Mouse (Mus musculus) granulocyte monocyte progenitor cell, adult 5-6 weeks (primary cell): Measurements from ENCODE around the gene Cmtm1. TPM values are rescaled to one million over a fixed set of nuclear protein-coding genes. Genes with fewer than 3 reads are reported as not detected.
"Not testable (repeated sequence)": the region's sequence is repeated elsewhere in the genome, so short reads cannot be mapped to it uniquely, and the experiment has no call there.

Experiments used
- ATAC-seq: replicated peaks from 2 replicates; pipeline ENCODE4 v1.8.0; 2016; ENCODE audit warnings: mild to moderate bottlenecking, moderate TSS enrichment, inconsistent platforms; ENCODE audit not compliant: poor library complexity, severe bottlenecking
- total RNA-seq, 2 experiments: library from RNA; stranded (forward) in 1 of 2; stranded (reverse) in 1 of 2; fragments of 200-712, 200-1000 nt in 1 of 2; fragments of >200 nt in 1 of 2; fragmentation: Nextera tagmentation in 1 of 2; gene quantifications; 2 replicates each; pipeline ENCODE4 v1.2.3; 2014 to 2017

The Cmtm1 gene
- total RNA-seq, 2 experiments from 2014 or later: not detected

DNA sequence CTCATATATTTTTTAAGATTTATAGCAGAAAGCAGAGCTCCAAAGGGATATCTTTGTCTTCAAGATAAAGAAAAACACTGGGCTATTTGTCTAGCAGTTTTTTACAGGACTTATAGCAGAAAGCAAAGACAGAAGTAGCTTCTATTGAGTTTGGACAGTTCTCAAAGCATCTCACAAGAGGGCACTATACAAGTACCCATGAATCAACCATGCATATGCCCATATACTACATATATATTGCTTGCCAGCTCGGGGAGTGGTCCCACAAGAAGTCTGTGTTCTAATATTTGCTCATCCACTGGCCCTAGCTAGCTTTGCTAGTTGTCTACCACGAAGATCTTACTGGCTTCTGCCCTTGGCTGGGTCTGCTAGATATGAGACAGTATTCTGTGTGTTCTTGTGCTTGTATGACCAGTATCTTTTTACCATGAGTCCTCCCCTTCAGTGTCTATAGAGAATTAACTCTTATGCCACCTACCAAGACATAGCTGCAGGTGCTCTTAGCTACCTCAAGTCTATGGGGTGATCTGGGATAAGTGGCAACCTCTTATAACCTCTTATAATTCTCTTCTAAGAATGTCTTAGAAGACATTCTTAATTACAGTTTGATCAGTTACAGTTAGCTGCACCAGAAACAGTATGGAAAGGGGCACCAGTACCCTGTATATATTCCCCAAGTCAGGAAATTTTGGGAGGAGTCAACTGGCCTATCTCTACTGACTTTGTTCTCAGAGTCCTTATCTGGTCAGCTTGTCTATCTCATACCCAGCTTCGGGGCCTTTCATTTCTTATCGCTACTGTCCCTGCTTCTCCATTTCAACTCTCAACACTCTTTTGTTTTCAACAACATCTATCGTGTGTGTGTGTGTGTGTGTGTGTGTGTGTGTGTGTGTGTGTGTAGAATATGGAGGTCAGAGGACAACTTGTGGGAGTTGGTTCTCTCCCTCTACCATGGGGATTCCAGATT is 23.0 kb upstream of the Cmtm1 start:
- ATAC-seq: no peak

DNA sequence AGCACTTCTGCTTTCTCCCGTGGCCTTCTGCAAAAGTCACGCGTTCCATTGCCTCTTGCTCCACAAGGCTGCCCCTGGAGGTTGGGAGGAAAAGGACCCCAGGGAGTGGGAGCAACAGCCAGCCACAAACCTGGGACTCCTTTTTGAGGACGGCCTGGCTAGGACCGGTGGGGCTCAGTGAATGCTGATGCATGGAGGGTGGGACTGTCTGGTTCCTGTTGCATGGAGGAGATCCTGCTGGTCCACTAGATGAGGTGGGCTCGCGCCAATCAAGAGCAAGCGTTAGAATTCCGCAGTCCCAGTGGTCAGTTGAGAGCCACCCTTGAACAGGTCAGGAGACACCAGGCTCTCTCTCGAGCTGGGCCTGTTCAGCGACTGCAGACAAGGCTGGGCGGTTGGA is 12.0 kb upstream of the Cmtm1 start, which contains the start of gene Cmtm2b:
Gene Cmtm2b (plus strand): TSS at position 301 of the 400 bp plus-strand sequence.
- ATAC-seq: not testable (repeated sequence)

DNA sequence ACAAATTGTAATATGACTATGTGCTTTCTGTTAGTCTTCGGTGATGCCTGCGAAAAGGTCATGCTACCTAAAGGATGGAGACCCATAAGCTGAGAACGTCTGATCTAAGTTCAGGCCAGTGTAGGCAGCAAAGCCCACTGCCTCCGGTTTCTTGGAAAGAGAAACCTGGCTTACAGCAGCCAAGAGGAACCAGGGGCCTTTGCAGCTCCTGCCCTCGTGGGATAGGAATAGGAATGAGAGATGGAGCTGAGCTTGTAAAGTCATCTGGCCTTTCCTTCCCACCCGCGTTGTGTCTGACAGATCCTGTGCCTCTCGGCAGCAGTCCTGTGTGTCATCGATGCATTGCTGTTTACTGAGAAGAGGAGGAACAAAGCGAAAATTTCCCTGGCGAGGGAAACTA is 11.3 kb upstream of the Cmtm1 start, which contains the start of gene Gm11020:
Gene Gm11020 (plus strand): TSS at position 301 of the 400 bp plus-strand sequence.
- not testable (repeated sequence) for ATAC-seq

DNA sequence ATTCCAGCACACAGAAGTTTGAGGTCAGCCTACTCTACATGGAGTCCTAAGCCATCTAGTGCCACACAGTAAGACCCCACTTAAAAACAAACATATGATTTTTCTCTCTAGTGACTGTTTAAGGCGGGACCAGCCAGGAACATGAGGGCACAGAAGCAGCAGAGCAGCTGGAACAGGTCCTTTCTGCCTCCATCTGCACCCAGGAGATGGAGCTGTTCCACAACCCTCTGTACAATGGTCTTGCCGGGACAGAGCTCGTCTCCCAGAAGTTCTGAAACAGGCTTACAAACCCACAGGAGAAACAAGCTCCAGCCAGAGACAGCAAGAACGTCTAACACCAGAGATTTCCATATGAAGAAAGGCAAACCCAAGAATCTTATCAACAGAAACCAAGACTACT is 3.4 kb upstream of the Cmtm1 start:
- no peak for ATAC-seq

DNA sequence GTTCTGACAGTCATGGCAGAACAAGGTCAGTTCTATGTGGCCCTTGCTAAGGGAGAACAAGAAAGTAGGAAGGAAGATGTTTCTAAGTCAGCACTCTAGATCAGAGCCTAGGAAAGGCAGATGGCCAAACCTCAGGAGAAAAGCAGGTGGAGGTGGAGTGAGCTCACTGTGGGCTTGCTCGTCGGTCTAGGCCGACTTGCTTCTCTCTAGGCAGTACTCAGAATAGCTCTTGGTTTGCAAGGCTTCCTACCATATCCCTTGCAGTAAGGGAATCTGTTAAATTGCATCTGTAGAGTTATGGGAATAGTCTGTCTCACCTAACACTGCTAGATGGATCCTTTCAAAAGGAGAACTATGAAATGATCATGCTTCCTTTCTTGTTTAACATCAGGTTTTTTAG is 2.1 kb upstream of the Cmtm1 start:
- not testable (repeated sequence) for ATAC-seq

DNA sequence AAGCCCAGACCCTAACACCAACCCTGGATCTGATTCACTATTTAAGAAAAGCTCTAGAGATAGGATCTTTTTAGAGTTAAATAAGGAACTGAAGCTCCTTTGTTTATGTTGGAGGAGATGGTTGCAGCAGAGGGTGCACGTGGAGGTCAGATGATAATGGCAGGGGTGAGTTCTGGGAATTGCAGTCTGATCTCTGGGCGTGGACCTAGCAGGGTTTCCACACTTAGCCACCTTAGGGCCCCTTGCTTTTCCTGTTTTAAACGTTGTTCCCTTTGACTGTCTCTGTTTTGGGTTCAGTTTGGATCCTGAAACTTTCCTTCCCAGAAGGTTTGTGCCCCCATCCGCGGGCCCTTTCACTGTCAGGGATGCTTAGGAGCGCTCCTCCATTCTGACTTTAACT is 1.6 kb downstream of the Cmtm1 start:
- not testable (repeated sequence) for ATAC-seq

DNA sequence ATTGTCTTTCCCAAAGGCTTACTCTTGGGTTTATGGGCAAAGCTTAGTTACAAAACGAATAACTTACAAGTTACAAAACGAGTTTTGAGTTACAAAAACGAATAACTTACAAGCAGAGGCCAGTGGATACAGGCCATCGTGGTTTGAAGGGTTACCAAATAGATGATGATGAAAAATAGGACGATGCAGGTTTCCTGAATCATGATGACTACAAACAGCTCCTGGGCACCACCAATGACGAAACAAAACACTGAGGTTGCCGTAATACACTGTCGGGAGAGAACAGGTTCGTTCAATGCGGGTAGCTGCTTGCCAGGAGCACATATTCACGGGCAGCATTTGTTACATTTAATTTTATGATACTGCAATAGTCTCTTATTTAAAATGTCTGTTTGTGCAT is 5.0 kb downstream of the Cmtm1 start:
- ATAC-seq: peak; percentile 59

DNA sequence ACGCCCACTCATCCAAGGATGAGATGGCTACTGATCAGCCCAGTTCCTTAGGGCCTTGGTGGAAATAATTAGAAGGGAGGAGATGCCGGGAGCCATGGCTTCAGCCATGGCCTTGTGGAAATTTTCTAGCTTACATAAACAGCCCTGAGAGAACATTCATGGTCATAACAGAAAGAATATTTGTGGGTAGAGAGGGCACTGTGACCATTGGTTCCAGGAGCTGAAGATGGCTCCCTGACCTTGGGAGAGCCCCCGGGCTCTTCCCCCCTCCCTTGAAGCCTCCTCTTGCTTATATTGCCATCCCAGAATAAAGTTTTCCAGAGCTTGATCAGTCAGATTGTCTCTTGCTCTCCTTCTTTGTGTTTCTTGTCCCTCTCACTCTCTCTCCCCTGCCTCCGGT is 7.4 kb downstream of the Cmtm1 start:
- not testable (repeated sequence) for ATAC-seq

DNA sequence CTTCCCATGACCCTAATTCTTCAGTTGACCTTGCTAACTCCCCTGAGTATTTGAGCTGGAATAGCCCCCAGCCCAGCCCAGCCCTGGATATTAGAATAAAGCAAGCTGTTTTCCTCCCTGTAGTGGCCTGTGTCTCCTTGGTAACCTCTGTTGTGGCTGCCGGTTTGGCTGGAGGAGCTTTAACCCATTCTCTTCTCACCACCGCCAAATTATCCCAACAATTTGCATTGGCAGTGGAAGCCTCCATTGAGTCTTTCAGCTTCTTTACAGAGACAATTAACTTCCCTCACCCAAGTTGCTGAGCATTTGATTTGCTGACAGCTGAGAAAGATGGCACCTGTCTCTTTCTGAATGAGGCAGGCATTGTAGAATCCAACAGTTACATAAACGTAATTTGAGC is 8.4 kb downstream of the Cmtm1 start:
- not testable (repeated sequence) for ATAC-seq

DNA sequence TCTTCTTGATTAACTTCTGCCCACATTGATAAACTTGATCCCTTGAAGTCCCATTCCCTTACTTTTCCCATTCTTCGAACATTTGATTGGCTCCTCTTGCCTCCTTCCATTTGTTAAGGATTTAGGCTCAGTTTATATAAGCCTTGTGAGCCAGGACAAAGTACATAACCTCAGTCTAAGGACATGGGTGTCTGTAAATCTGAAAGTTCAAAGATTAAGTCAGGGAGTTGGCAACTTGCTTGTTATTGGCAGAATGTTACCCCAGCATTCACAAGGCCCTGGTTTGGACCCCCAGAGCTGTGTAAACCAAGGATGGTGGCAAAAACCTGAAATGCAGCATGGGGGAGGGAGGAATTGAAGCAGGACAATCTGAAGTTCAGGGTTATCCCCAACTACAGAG is 15.5 kb downstream of the Cmtm1 start:
- ATAC-seq: no peak

DNA sequence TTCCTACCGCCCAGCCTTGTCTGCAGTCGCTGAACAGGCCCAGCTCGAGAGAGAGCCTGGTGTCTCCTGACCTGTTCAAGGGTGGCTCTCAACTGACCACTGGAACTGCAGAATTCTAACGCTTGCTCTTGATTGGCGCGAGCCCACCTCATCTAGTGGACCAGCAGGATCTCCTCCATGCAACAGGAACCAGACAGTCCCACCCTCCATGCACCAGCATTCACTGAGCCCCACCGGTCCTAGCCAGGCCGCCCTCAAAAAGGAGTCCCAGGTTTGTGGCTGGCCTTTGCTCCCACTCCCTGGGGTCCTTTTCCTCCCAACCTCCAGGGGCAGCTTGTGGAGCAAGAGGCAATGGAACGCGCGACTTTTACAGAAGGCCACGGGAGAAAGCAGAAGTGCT is 16.9 kb downstream of the Cmtm1 start, which contains the start of gene Cmtm2a:
Gene Cmtm2a (minus strand): TSS at position 101 of the 400 bp plus-strand sequence.
- not testable (repeated sequence) for ATAC-seq

DNA sequence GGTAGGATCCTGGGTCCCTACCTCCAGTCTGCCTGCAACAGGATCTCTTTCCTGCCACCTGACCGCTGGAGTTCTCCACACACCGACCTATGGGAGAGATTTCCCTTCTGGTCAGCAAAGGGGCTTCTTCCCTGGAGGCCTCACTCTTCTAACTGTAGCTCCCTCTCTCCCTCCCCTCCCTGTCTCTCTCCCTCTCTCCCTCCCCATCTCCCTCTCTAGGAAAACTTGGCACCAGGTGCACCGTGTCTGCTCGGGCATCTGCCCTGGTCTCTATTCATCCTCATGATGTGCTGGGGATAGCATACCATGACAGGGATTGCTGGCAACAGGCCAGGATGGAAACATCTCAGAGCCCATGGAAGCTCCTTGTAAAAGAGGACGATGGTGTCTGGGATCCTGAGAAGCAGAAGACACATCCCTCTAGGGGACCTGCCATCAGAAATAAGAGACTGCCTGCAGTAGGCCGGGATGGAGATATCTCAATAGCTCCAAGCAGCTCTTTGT is 41.0 kb downstream of the Cmtm1 start:
- no peak for ATAC-seq

DNA sequence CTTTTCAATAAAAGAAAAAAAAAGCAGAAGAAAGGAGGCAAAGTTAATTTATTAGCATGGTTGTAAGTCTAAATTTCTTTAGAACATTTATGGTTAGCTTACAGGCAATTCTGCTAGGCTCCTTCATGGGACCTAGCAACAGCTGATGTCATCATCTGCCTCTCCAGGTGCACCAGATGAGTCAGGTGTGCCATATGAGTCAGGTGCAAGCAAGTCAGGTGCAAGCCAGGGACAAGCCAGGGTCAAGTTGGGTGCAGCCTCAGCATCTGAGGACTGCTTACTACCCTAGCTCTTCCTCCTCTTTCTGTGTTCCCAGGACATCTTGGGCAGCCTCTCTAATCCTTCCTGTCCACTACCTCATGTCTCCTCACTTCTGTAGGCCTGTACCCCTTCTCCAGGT is 41.6 kb downstream of the Cmtm1 start:
- ATAC-seq: no peak

DNA sequence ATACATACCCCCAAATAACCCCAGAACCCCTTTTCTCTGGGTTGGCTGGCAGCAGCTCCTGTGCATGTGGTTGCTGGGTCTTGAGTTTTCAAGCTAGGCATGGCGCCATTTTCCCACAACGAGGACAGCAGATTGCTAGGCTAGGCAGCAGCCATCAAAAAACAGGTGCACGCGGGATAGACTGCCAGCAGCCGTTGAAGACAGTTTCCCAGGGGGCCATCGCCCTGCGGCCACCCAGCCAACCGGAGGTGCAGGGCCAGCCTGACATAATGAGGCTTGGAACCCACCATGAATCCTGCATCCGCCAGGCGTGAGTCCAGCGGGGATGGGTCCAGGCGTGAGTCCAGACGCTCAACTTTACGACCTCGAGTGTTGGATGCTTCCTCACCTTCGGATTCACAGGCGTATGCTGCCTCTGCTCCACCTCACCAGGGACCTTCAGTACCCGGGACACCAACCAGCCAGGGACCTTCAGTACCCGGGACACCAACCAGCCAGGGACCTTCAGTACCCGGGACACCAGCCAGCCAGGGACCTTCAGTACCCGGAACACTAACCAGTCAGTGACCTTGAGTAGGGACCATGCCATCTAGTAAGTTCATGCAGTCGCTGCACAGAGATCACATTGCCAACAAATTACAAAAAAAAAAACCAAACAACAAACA is 45.5 kb downstream of the Cmtm1 start:
- not testable (repeated sequence) for ATAC-seq

DNA sequence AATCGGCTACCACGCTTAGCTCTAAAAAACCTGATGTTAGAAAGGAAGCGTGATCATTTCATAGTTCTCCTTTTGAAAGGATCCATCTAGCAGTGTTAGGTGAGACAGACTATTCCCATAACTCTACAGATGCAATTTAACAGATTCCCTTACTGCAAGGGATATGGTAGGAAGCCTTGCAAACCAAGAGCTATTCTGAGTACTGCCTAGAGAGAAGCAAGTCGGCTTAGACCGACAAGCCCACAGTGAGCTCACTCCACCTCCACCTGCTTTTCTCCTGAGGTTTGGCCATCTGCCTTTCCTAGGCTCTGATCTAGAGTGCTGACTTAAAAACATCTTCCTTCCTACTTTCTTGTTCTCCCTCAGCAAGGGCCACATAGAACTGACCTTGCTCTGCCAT is 48.1 kb downstream of the Cmtm1 start:
- ATAC-seq: not testable (repeated sequence)

DNA sequence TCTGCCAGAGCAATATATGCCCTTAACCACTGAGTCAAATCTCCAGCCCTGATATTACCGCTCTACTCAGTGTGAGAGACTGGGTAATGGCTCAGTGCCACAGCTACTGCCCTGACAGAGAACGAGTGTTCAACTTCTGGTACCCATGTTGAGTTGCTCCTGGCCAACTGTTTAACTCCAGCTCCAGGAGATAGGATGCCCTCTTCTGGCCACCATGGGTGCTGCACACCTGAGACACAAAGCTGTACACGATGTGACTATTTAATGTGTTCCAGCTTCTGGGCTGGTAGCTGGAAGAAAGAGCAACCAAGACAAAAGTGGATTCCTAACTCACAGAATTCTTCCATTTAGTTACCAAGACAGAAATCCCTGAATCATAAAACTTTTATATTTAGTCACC is 56.9 kb downstream of the Cmtm1 start:
- ATAC-seq: peak; percentile 35

DNA sequence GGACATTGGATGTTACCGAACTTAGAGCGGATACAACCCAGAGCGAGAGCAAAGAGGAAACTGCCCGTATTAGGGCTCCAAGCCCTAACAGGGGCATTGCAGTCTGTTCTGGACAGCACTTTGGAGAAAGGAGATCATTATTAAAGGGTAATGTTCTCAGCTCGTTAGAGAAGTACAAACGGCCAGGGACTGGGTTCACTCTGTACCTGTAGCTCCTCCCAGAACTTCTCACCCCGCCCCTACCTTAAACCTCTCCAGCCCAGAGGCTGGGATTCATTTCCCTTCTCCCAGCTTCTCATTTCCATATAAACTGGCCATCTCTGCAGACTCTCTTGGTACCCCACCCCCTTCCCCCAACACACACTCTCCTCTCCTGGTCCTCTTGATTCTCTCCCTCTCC is 58.5 kb downstream of the Cmtm1 start:
- ATAC-seq: no peak

DNA sequence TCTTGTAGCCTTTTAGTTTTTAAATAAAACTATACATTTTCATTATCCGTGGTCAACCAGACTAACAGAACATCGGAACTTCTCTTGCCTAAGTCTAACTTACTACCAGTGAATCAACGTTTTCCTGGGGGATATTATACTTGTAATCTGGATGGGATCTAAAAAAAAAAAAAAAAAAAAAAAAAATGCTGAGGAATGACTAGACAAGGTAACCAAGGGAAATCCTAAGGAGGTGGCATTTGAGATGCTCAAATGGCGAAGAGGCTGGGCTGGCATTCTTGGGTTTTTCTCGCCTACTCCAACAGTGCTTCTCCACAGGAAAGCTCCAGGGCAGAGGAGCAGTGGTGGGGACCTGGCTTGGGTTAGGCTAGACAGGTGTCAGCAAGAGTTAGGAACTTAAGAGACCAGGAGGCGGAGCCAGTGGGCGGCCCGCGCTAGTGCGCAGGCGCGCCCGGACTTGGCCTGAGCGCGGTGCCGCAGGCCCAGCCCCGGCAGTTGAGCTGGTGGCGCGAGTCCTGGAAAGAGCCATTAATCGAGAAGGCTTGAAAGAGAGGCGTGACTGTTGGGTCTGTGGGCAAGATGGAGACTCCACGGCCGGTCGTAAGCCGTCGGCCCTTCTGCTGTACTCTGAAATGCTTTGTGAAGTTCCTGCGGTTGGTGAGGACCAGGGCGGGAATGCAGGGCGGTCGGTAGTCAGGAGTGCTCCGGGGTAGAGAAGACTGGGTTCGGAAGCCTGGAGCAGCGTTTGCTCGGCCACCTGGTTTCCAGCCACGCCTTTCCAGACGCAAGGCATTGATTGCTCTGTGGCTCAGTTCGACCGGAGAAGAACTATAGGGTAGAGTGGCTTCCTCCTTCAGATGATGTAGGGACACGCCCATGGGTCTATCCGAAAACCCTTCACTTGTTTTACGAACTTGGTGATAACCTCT is 59.2 kb downstream of the Cmtm1 start, which contains the start of gene Cklf:
Gene Cklf (plus strand): TSS at position 423 of the 929 bp plus-strand sequence.
- peak; percentile 47 for ATAC-seq

DNA sequence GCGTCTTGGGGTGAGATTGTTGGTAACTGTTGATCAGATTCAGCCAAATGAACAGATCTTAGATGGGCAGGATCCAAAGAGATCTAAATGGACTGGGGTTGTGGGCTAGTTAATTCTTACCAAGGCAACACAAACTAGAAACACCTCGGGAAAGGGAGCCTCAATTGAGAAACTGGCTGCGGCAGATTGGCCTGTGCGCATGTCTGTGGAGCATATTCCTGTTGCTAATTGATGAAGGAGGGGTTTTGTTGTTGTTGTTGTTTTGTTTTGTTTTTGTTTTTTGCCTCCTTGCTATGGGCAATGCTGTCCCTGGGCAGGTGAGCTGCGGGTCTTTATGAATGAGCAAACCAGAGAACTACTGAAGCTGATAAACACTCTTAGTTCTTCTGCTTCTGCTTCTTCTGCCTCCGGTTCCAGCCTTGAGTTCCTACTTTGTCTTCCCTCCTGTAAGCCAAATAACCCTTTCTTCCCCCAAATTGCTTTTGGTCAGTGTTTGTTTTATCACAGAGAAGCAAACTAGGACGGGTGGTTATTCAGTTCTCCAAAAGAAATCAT is 60.4 kb downstream of the Cmtm1 start:
- ATAC-seq: no peak

DNA sequence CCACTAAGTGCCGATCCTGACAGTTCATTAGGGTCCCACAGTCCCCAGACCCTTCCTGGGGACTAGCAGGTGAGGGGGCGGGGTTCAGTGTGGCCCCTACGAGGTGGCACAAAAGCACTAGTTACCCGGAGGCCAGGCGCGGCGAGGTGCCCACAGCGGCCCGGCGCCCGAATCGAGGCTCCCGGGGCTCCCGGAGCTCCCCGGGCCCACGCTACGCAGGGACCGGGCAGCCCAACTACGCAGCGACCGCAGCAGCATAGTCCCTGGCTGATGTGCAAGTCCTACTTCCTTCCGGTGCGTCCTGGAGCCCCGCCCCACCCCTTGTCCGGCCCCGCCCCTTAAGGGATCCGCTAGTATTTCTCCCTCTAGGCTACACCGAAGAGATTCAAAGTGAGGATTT is 61.7 kb downstream of the Cmtm1 start, which contains the start of gene Tk2:
Gene Tk2 (minus strand): TSS at position 283 of the 400 bp plus-strand sequence.
- peak; percentile 65 for ATAC-seq
